Mouse (Mus musculus): ENCODE results near the gene Fam184b. TPM values are rescaled to one million over a fixed set of nuclear protein-coding genes. Genes with fewer than 3 reads are reported as not detected.

Gene Fam184b
- polyA plus RNA-seq, 1 experiment: 0.01 TPM

- H3K79me3 ChIP-seq (ENCODE audit: low read depth): no peaks in the 10 kb centered on the region
- H3K4me3 ChIP-seq (ENCODE audit: insufficient read depth, poor library complexity, severe bottlenecking): no peak overlapping the region
- no peaks in the 10 kb centered on the region for H3K79me2 ChIP-seq (ENCODE audit: control insufficient read depth, insufficient read depth)
- no peaks in the 10 kb centered on the region for H3K27me3 ChIP-seq (ENCODE audit: control insufficient read depth, insufficient read depth, insufficient read length)
- H3ac ChIP-seq (ENCODE audit: control insufficient read depth, insufficient read length, low read depth): no peak overlapping the region
- H3K36me3 ChIP-seq (ENCODE audit: control insufficient read depth, insufficient read depth): no peaks in the 10 kb centered on the region
- TF ChIP-seq MAX (IDR thresholded peaks at IDR 0.05) (no peak), MYOG (IDR thresholded peaks at IDR 0.05; ENCODE audit: control insufficient read depth, extremely low read depth, insufficient read length) (no peak), CEBPB (IDR thresholded peaks at IDR 0.05; ENCODE audit: low read depth) (no peak), MYOD1 (IDR thresholded peaks at IDR 0.05; ENCODE audit: control insufficient read depth, insufficient read length, low read depth) (no peak), CTCF (IDR thresholded peaks at IDR 0.05; ENCODE audit: control insufficient read depth, insufficient read depth, insufficient read length) (no peak), USF1 (IDR thresholded peaks at IDR 0.05; ENCODE audit: low read depth) (no peak), FOSL1 (IDR thresholded peaks at IDR 0.05; ENCODE audit: insufficient read depth, low read length, poor library complexity, severe bottlenecking) (no peak)
Observed at GRCm38 (mm10) chr5:45539502-45539901, 99.9 kb downstream of the Fam184b start.

- Histone ChIP-seq H3K79me2 (ENCODE audit: control insufficient read depth, insufficient read depth) (no peaks in the 10 kb centered on the region), H3K36me3 (ENCODE audit: control insufficient read depth, insufficient read depth) (peaks cover 11% of the 10 kb centered on the region), H3K4me3 (ENCODE audit: insufficient read depth, poor library complexity, severe bottlenecking) (no peak overlapping the region), H3K79me3 (ENCODE audit: low read depth) (no peaks in the 10 kb centered on the region), H3K27me3 (ENCODE audit: control insufficient read depth, insufficient read depth, insufficient read length) (no peaks in the 10 kb centered on the region), H3ac (ENCODE audit: control insufficient read depth, insufficient read length, low read depth) (no peak overlapping the region)
- no peak for TF ChIP-seq CEBPB (IDR thresholded peaks at IDR 0.05; ENCODE audit: low read depth)
- no peak for TF ChIP-seq MYOG (IDR thresholded peaks at IDR 0.05; ENCODE audit: control insufficient read depth, extremely low read depth, insufficient read length)
- no peak for TF ChIP-seq MYOD1 (IDR thresholded peaks at IDR 0.05; ENCODE audit: control insufficient read depth, insufficient read length, low read depth)
- no peak for TF ChIP-seq MAX (IDR thresholded peaks at IDR 0.05)
- no peak for TF ChIP-seq FOSL1 (IDR thresholded peaks at IDR 0.05; ENCODE audit: insufficient read depth, low read length, poor library complexity, severe bottlenecking)
- no peak for TF ChIP-seq USF1 (IDR thresholded peaks at IDR 0.05; ENCODE audit: low read depth)
Observed at GRCm38 (mm10) chr5:45535177-45535576, 104.2 kb downstream of the Fam184b start.

- H3K79me2 ChIP-seq (ENCODE audit: control insufficient read depth, insufficient read depth): no peaks in the 10 kb centered on the region
- no peaks in the 10 kb centered on the region for H3K27me3 ChIP-seq (ENCODE audit: control insufficient read depth, insufficient read depth, insufficient read length)
- no peak for TF ChIP-seq CTCF (IDR thresholded peaks at IDR 0.05; ENCODE audit: control insufficient read depth, insufficient read depth, insufficient read length)
- TF ChIP-seq FOSL1 (IDR thresholded peaks at IDR 0.05; ENCODE audit: insufficient read depth, low read length, poor library complexity, severe bottlenecking): no peak
- no peak for TF ChIP-seq USF1 (IDR thresholded peaks at IDR 0.05; ENCODE audit: low read depth)
- TF ChIP-seq MYOD1 (IDR thresholded peaks at IDR 0.05; ENCODE audit: control insufficient read depth, insufficient read length, low read depth): no peak
- TF ChIP-seq CEBPB (IDR thresholded peaks at IDR 0.05; ENCODE audit: low read depth): no peak
- no peak for TF ChIP-seq MAX (IDR thresholded peaks at IDR 0.05)
- no peak for TF ChIP-seq MYOG (IDR thresholded peaks at IDR 0.05; ENCODE audit: control insufficient read depth, extremely low read depth, insufficient read length)
- H3K36me3 ChIP-seq (ENCODE audit: control insufficient read depth, insufficient read depth): peaks cover 15% of the 10 kb centered on the region
- H3K79me3 ChIP-seq (ENCODE audit: low read depth): no peaks in the 10 kb centered on the region
- no peak overlapping the region for H3K4me3 ChIP-seq (ENCODE audit: insufficient read depth, poor library complexity, severe bottlenecking)
- no peak overlapping the region for H3ac ChIP-seq (ENCODE audit: control insufficient read depth, insufficient read length, low read depth)
Observed at GRCm38 (mm10) chr5:45534319-45535098, 104.9 kb downstream of the Fam184b start.

GRCm38 (mm10) chr5:45529696-45530095 lies 109.7 kb downstream of the Fam184b start:
- H3ac ChIP-seq (ENCODE audit: control insufficient read depth, insufficient read length, low read depth): no peak overlapping the region
- no peaks in the 10 kb centered on the region for H3K79me2 ChIP-seq (ENCODE audit: control insufficient read depth, insufficient read depth)
- H3K4me3 ChIP-seq (ENCODE audit: insufficient read depth, poor library complexity, severe bottlenecking): no peak overlapping the region
- no peaks in the 10 kb centered on the region for H3K27me3 ChIP-seq (ENCODE audit: control insufficient read depth, insufficient read depth, insufficient read length)
- no peaks in the 10 kb centered on the region for H3K79me3 ChIP-seq (ENCODE audit: low read depth)
- H3K36me3 ChIP-seq (ENCODE audit: control insufficient read depth, insufficient read depth): peaks cover 55% of the 10 kb centered on the region
- no peak for TF ChIP-seq CEBPB (IDR thresholded peaks at IDR 0.05; ENCODE audit: low read depth)
- no peak for TF ChIP-seq USF1 (IDR thresholded peaks at IDR 0.05; ENCODE audit: low read depth)
- no peak for TF ChIP-seq MYOD1 (IDR thresholded peaks at IDR 0.05; ENCODE audit: control insufficient read depth, insufficient read length, low read depth)
- no peak for TF ChIP-seq MAX (IDR thresholded peaks at IDR 0.05)
- TF ChIP-seq MYOG (IDR thresholded peaks at IDR 0.05; ENCODE audit: control insufficient read depth, extremely low read depth, insufficient read length): no peak
- TF ChIP-seq FOSL1 (IDR thresholded peaks at IDR 0.05; ENCODE audit: insufficient read depth, low read length, poor library complexity, severe bottlenecking): no peak

GRCm38 (mm10) chr5:45526338-45526737 lies 113.1 kb downstream of the Fam184b start:
- TF ChIP-seq CEBPB (IDR thresholded peaks at IDR 0.05; ENCODE audit: low read depth) (no peak), MYOD1 (IDR thresholded peaks at IDR 0.05; ENCODE audit: control insufficient read depth, insufficient read length, low read depth) (no peak), MYOG (IDR thresholded peaks at IDR 0.05; ENCODE audit: control insufficient read depth, extremely low read depth, insufficient read length) (no peak), CTCF (IDR thresholded peaks at IDR 0.05; ENCODE audit: control insufficient read depth, insufficient read depth, insufficient read length) (no peak), FOSL1 (IDR thresholded peaks at IDR 0.05; ENCODE audit: insufficient read depth, low read length, poor library complexity, severe bottlenecking) (no peak)
- peaks cover 27% of the 10 kb centered on the region for H3K79me2 ChIP-seq (ENCODE audit: control insufficient read depth, insufficient read depth)
- peaks cover 61% of the 10 kb centered on the region for H3K36me3 ChIP-seq (ENCODE audit: control insufficient read depth, insufficient read depth)
- peaks cover 21% of the 10 kb centered on the region for H3K79me3 ChIP-seq (ENCODE audit: low read depth)
- H3K4me3 ChIP-seq (ENCODE audit: insufficient read depth, poor library complexity, severe bottlenecking): no peak overlapping the region
- H3ac ChIP-seq (ENCODE audit: control insufficient read depth, insufficient read length, low read depth): no peak overlapping the region
- H3K27me3 ChIP-seq (ENCODE audit: control insufficient read depth, insufficient read depth, insufficient read length): no peaks in the 10 kb centered on the region

Measured in C2C12 (cell line).